Mouse (Mus musculus) lung, adult 18-20 months (tissue): ENCODE results near the gene Cdkn2aipnl.

ENCODE experiments used
- DNase-seq, 2 experiments: peaks; one replicate each; pipeline ENCODE4 v3.0.0; 2022; ENCODE audit warnings: mixed read lengths in 2 of 2

Cdkn2aipnl gene

GRCm38 (mm10) chr11:51967443-51968401, at the start of gene Cdkn2aipnl:
Cdkn2aipnl (plus strand) TSS chr11:51967661.
- peak; percentile 94 to 96 for DNase-seq

- peak in 1 of 2 experiments; percentile 61 for DNase-seq
These were observed 49.5 kb upstream of the Cdkn2aipnl start for GRCm38 (mm10) chr11:51917951-51918350.

GRCm38 (mm10) chr11:51918576-51918975, 48.9 kb upstream of the Cdkn2aipnl start:
- DNase-seq = no peak

GRCm38 (mm10) chr11:51921355-51922125, 45.9 kb upstream of the Cdkn2aipnl start:
- no peak for DNase-seq

GRCm38 (mm10) chr11:51922421-51922841, 45.0 kb upstream of the Cdkn2aipnl start:
- peak in 1 of 2 experiments; percentile 42 for DNase-seq

GRCm38 (mm10) chr11:51925595-51925994, 41.9 kb upstream of the Cdkn2aipnl start:
- peak in 1 of 2 experiments; percentile 41 for DNase-seq

GRCm38 (mm10) chr11:51926385-51926784, 41.1 kb upstream of the Cdkn2aipnl start:
- DNase-seq = no peak

GRCm38 (mm10) chr11:51927106-51927505, 40.4 kb upstream of the Cdkn2aipnl start:
- DNase-seq = no peak

GRCm38 (mm10) chr11:51931138-51931537, 36.3 kb upstream of the Cdkn2aipnl start:
- DNase-seq = no peak

- DNase-seq = peak; percentile 64 to 65
These were observed 35.7 kb upstream of the Cdkn2aipnl start for GRCm38 (mm10) chr11:51931790-51932189.

GRCm38 (mm10) chr11:51934230-51934629, 33.2 kb upstream of the Cdkn2aipnl start:
- no peak for DNase-seq

- DNase-seq = no peak
These were observed 31.6 kb upstream of the Cdkn2aipnl start for GRCm38 (mm10) chr11:51935636-51936434.

GRCm38 (mm10) chr11:51937361-51937781, 30.1 kb upstream of the Cdkn2aipnl start:
- no peak for DNase-seq

- no peak for DNase-seq
These were observed 28.5 kb upstream of the Cdkn2aipnl start for GRCm38 (mm10) chr11:51938817-51939589.

GRCm38 (mm10) chr11:51939590-51939955, 27.9 kb upstream of the Cdkn2aipnl start:
- DNase-seq = no peak

GRCm38 (mm10) chr11:51940511-51940955, 26.9 kb upstream of the Cdkn2aipnl start:
- DNase-seq = peak; percentile 76 to 84

- no peak for DNase-seq
These were observed 24.6 kb upstream of the Cdkn2aipnl start for GRCm38 (mm10) chr11:51942602-51943499.

GRCm38 (mm10) chr11:51943500-51943841, 24.0 kb upstream of the Cdkn2aipnl start:
- no peak for DNase-seq

- no peak for DNase-seq
These were observed 23.2 kb upstream of the Cdkn2aipnl start for GRCm38 (mm10) chr11:51944239-51944638.

GRCm38 (mm10) chr11:51945548-51945947, 21.9 kb upstream of the Cdkn2aipnl start:
- DNase-seq = no peak

GRCm38 (mm10) chr11:51946144-51946543, 21.3 kb upstream of the Cdkn2aipnl start:
- DNase-seq = no peak
